Mouse (Mus musculus) Muller cell, postnatal 12 days (primary cell): ENCODE measurements around the gene Vwa8.

Experiments
- DNase-seq: peaks from one replicate; pipeline ENCODE4 v3.0.0-alpha.2; 2015; ENCODE audit errors: inconsistent ontology term

Vwa8 gene

DNA sequence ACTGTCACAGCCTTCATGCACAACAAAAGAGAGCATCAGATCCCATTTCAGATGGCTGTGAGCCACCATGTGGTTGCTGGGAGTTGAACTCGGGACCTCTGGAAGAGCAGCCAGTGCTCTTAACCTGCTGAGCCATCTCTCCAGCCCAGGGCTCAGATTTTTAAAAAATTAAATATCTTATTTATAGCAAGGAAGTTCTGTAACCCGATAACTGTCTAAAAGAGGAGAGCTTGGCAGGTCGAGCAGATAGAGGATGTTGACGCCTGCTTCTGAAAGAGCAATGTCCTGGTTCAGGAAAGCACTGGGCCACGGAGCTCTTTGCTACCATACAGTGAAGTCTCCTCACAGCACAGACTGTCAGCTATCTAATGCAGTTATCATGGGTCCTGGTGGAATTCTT is 237.2 kb downstream of the Vwa8 start:
- DNase-seq, result no peak

DNA sequence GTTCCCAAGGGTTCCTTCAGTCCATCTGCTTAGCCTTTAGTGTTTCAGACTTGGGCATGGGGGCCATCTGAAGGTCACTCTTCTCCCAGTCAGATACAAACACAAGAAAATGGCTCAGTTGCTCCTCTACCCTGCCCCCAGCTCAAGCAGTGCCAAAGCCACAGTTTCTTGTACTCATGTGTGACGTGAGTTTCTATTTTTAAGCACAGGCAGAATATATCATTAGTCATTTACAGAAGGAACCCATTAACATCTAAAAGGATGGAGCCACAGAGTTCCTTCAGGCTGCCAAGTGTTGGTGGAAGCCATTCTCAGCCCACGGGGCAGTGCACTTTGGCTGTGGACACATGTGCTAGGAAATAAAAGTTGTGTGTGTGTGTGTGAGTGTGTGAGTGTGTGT is 240.6 kb downstream of the Vwa8 start:
- DNase-seq, result peak; percentile 66

DNA sequence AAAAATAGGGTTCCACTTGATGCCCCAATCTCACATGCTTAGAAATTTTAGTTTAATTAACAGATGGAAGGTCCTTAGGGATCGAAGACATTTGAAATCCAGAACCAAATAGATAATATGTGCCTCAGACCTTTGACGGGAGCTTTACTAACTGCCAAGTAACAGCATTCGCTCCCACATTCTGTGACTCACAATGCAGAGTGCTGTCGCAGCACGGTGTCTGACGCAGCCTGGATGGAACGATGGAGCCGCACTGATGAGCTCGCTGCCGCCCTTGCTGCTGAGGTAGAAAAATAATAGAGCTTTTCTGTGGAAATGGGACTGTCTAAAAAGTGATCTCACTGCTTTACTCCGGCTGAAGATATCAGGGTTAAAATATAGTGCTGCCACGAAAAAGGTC is 248.3 kb downstream of the Vwa8 start:
- no peak for DNase-seq

DNA sequence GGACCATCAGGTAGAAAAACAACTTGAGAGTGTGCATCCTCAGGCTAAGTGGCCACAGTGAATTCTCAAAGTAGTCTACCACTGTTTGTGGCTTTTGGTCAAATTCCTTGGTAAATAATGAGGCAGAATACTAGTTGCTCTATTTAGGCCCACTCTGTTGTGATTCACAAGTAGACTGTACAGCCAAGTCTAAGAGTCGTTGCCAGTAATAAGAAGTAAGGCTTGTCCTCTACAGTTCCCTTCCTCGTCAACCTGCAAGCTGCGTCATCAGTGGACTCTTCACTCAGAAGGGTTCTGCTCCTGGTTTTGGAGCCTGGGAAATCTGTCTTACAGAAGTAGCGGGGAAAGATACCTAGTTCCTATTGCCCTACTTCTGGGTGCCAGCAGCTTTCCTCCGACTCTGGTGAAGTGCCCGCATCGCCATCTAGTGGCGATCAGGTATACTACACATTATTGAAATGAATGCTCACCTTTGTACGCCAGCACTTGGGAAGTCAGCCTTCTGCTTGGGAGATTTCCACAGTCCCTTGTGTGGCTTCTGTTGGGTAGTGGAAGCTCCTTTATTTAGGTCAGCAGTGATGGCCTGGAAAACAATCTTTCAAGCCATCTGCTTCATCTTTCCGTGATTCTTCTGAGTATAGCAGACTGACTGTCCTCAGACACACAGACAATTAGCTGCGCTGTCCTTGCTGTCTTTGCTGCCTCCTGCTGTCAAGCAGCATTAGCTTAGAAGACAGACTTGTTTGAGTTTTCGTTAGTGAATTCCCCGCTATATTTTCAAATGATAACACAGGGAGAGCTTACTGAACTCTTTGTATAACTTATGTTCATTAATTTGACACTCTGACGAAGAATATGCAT is 258.0 kb downstream of the Vwa8 start:
- DNase-seq, result peak; percentile 77

DNA sequence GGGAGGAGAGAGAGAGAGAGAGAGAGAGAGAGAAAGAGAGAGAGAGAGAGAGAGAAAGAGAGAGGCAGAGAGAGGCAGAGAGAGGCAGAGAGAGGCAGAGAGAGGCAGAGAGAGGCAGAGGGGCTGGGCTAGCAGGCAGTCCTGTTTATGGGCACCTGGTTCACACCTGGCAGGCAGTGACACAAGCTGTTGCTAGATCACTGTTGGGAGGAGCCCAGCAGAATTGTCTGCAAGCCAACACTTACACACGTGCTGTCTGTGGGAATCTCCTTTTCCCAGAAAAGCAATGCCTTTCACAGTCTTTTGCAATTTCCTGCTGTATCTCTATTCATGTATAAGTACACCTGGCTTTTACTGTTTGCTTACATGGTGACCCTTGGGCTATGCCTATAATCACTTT is 260.5 kb downstream of the Vwa8 start:
- DNase-seq, result no peak

DNA sequence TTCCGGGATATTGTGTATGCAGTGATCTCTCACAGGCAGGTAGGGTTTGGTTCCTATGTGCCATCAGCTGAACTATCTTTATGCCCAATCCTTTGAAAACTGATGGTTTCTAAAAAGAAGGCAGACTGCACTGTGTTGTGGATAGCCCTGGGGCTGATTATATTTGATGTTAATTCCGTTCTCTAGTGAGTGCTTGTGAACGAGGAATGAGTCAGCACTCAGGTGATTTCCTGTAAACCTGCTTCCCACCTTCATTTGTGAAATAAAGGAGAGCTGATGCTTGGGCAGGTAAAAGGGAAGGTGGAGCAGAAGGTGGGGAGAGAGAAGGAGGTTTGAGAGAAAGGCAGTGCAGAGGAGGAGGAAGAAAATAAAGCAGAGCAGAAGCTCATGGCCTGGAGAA is 261.2 kb downstream of the Vwa8 start:
- no peak for DNase-seq

DNA sequence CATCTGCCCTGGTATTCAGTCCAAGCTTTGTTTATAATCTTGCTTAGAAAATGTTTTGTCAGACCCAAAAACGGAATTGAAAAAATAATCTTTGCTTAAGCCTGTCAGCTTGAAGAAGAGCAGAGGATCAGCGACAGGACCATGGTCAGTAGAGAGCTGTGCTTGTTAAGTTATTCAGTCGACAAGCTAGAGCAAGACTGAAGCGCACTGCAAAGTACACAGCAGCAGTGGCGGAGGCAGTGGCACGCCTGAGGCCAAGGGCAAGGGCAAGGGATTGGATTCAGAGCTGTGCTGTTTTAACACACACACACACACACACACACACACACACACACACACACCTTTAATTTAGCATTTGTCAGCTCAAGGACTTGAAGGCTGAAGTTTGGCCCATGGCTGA is 263.2 kb downstream of the Vwa8 start:
- DNase-seq, result no peak

DNA sequence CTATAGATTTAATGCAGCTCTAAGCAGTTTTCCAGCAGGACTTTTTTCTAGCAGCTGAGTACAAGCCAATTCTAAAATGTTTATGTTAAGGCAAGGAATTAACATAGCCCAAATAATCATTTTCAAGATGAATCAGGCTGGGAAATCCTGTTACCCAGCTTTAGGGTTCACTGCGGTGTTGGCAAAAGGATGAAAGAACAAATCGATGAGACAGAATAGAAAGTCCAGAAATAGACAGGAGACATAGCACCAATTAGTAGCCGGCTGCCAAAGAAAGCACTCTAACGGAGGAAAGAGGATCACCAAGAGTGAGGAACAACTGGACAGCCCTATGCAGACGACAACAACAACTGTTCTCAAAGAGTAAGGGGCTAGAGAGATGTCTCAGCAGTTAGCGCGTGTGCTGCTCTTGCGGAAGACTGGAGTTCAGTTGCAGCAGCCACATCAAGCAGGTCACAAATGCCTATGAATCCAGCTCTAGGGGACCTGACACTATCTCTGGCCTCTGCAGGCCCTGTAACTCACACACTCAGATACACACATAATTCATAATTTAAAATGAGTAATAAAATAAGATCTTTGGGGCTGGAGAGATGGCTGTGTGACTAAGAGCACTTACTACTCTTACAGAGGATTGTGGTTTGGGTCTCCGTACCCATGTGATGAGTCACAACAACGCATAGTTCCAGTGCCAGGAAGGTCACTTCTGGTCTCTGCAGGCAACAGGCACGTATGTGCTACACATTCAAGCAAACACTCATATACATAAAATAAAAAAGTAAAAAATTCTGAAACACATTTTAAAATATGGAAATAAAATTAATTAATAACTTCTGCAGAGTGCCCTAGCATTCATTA is 265.9 kb downstream of the Vwa8 start:
- peak; percentile 41 for DNase-seq

DNA sequence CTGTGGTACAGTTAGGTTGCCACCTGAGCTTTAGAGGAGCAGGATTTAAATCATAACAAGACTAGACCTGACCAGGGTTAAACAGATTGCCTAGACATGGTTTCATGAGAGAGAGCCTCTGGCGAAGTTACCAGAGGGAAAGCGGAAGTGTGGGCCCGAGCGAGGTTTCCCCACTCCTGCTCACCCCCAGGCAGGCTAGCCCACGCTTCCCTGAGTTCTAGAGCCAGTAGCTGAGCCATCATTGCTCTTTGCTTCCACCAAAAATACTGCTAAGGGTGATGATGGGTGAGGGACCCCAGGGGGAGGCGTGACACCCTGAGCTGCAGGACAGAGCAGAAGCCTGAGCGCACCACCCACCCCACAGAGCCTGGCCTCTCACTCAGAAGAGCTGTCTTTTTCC is 269.6 kb downstream of the Vwa8 start:
- DNase-seq, result no peak

DNA sequence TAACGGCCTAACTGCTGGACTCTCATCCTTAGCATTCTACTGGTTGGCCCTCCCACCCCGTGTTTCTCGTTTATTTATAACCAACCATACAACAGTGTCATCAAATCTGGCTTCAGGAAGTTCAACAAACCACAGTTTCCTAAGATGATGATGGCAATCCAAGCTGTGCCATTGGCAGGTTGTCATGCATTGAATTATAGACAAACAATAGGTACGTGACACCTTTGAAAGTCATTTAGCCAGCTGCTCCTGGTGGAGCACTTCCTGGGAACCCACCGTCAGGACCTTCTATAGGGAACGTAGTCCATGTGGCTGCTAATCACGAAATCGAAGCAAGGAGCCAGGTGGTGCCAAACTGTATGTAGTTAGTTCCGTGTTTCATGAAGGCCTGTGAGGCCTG is 270.5 kb downstream of the Vwa8 start:
- DNase-seq, result no peak

DNA sequence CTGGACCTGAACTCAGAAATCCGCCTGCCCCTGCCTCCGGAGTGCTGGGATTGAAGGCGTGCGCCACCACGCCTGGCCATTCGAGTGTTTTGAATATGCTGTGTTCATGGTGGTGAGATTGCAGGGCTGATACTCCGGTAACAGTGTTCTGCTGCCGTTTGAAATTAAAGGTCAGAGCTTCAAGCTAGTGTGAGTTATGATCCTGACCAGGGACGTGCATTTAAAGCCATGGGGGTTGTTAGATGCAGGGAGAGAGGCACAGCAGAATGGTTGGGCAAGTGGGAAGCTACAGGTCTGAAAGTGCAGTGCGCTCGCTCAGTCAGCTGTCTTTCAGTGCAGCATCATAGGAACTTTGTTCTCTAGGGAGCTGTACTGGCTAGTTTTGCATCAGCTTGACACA is 271.8 kb downstream of the Vwa8 start:
- no peak for DNase-seq

DNA sequence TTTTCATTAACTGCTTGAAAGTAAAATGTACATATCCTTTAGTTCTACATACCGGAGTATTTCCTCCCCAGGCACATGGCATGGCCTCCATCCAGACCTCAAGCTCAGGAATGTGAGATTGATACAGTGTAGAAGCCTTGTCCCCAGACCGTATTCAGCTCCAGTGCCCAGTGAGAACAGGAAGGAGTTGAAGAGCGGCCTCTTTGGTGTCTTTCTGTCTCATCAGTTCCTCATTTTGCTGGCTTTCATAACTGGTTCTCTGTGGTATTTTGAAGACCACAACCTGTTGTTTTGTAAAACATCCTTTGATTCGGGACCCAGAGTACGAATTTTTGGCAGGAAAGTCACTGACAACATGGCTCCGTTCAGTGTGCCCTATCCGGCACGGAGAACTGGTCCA is 274.6 kb downstream of the Vwa8 start:
- peak; percentile 25 for DNase-seq

DNA sequence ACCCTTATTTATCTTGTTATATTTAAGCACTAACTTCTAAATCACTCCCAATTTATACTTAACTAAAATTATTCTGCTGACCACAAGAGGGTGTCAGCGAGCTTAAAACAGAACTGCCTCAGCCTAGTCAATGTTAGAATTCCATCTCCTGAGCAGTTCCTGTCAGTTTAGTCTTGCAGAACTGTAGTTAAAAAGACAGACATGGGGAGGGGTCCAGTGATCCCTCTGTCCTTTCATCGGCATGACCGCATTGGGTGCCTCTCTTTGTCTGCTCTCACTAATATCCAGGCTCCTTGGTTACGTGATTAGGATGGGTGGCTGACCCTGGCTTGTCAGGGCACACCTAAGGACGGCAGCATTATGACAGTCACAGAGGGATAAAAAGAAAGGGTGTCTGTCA is 275.8 kb downstream of the Vwa8 start:
- peak; percentile 6 for DNase-seq

DNA sequence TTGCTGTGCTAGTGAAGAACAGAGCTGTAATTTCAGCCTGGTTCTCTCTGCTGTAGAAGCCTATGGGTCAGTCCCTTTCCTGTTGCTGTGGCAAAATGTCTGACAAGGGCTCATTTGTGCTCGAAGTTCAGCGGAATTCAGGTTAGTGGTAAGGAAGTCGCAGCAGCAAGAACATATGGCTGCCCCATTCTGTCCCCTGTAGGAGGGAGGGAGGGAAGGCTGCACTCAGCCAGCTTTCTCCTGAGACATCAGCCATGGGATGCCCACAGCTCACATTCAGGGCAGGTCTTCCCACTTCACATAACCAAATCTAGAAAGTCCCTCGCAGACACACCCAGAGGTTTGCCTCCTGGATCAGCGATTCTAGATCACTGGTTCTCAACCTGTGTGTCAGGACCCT is 277.3 kb downstream of the Vwa8 start:
- no peak for DNase-seq

DNA sequence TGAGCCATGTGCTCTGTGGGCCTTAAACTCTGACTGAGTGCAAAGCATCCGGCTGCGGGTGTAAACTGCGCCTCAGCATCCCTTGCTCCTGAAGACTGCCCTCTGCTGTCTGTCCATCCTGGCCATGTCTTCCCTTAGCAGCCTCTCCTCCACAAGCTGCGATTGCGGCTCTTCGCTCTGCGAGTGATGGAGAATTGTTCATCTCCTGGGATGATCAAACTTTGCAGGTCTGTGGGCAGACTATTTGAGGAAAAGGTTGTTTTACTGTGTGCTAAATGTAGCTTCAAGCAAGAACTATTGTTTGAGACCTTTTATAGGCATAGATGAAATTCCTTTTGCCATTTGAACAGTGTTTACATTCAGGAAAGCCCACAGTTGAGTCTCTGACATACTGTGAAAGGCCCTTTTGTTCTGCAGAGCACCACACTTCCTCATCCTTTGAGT is 286.1 kb downstream of the Vwa8 start:
- DNase-seq, result peak; percentile 76

DNA sequence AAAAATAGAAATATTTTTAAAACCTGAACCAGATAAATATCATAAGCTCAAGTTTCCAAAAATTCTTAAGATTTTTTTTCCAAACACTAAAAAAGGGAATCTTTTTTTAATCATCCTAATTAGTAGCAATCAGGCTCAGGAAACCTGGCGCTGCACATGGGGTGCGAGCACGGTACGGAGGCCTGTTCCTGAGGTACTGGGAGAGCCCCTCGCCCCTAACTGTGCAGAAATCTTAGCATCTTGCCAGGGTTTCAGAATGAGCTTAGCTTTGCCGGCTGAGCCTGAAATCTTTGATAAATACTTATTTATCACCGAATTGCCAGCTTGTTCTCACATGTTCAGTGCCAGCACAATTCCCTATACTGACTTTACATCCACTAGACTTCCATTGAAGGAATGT is 286.6 kb downstream of the Vwa8 start:
- DNase-seq, result no peak

DNA sequence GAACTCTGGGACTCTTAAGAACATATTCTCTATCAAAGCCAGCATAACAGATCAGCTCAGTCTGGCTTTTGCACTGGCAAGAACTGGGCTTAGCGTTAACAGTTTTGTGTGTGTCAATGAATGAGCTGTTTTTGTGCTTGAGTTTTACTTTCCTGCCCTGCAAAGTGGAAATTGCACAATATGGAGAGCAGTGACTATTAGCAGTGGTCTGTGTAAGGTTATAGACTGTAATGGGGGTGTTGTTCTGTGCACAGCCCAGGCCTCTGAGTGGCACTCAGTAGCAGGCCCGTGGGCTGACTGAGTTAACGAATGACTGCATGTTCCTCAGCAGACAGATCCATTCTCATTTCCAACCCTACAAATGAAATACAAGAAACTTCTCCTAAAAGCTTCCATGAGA is 287.7 kb downstream of the Vwa8 start:
- no peak for DNase-seq

DNA sequence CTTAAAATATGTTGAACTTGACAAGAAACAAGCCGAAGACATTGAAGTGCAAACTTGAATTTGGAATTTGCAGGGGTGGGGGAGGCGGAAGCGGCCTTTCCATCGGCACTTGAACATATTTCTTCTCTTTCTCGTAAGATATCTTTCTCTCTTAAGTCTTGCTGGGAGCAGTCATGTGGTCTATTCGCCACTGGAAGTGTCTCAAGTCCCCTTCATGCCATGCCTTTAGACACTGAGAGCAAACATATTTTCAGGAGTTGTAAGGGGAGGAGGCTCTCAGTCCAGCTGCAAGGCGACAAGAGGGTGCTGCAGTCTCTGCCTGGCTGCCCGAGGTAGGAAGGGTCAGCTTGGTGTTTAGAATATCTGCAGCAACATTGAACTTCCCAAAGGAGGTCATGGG is 288.2 kb downstream of the Vwa8 start:
- DNase-seq, result no peak

DNA sequence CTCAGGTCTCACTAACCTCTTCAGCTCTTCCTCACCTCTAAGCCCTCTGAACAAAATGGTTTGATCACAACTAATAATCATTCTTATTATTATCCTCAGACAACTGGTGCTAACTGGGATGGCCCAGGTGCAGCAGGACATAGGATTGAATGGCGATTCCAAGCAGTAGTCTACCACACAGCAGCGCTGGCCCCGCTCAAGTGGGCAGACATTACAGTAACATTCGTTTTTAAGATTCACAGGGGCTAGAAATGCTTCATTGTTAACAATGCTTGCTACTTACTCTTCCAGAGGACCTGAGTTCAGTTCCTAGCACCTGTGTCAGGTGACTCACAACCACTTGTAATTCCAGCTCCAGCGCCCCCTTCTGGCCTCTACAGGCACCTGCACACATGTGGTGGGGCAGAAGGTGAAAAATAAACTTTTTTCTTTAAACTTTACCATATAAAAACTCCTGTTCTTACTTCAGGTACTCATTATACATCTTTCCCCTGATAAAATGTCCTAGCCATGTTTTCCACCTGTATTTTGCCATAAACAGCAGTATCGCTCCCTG is 290.3 kb downstream of the Vwa8 start:
- no peak for DNase-seq

DNA sequence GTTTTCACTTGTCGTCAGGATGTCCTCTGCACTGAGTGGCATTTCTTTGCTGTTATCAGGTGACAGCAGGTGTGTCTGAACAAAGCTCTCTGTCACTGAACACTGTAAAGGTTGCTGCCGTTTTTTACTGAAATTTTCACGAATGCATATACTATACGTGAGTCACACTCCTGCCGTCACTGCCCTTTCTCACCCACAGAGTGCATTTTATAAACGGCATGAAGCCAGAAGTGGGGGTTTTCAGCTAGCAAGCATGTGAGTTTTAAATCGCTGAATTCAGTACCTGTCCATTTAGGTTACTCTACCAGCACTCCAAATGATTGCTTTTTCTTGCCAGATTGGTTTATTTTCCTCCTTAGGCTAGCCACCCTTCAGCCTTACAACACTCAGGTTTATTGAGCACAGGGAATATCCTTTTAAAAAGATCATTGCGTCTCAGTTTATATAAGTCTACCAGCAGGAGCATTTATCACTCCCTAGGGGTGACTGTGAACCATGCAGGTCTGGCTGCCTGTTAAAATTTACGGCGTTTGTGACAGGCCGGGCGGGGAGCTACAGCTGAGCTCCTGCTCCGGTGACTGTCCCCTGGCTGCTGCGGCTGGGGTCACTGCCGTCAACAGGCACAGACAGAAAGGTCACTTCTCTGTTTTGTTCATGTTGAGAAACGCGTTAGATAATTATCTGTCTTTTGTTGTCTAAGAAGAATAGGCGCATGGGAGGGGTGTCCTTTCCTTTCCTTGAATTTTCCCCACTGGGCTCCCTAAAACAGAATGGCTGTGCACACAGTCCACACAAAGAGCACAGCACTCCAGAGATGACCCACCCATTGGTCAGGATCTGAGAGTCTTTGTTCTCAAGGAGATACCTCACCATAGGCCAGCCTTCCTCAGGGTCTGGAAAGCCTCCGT is 291.3 kb downstream of the Vwa8 start:
- DNase-seq, result no peak

DNA sequence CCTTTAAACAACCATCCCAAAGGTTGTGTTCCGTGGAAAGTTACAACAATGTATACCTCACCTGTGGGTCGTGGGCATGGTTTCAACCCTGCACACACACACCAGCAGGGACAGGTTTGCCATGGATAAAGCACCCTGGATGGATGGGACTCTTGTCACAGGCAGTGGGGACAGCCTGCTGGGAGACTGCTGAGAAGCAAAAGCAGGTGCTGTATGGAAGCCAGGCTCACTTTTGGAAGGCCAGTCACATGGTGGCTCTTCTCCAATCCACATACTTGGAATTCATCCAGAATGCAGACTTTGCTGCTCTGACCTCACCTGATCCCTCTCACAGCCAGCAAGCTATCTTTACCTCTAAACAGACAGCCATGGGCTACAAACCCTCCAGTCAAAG is 292.0 kb downstream of the Vwa8 start:
- no peak for DNase-seq

DNA sequence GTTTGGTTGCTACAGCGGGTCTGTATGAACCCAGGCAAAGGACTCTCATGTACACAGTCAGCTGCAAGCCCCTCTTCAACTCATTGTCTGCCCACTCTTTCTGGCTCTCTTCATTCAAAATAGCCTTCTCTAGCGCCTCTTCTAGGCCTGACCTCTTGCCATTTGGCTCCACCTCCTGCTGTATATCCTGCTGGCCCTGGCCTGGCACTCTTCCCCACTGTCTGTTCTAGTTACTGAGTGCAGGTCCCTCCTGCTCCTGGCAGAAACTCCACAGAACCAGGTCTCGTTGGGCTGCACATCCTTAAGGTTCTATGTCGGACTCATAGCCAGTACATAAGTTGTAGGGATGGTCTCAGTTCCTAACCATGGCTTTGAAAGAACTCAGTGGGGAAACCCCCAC is 293.5 kb downstream of the Vwa8 start:
- no peak for DNase-seq
